Mouse (Mus musculus) limb, embryonic 14.5 days (tissue): ENCODE results near the gene Lhx3. TPM values are rescaled to one million over a fixed set of nuclear protein-coding genes. Genes with fewer than 3 reads are reported as not detected.

Experiments
- ATAC-seq: fragments of 200-750 bp; cut with Nextera tagmentation; 2 replicates; pipeline ENCODE4 v1.8.0; 2017; ENCODE audit warnings: low read depth, moderate number of reproducible peaks, moderate TSS enrichment; ENCODE audit not compliant: low FRiP score
- DNase-seq: peaks from one replicate; pipeline ENCODE4 v3.0.0-alpha.2; 2015; ENCODE audit warnings: low spot score
- H3K27ac ChIP-seq: fragments of 300-500 bp; sonication (generic); replicated peaks from 2 replicates; pipeline ENCODE4 v1.5.1; 2014; ENCODE audit warnings: low read depth, mild to moderate bottlenecking, low read length, moderate library complexity, mixed read lengths
- H3K27me3 ChIP-seq: fragments of 300-500 bp; sonication (generic); 2 replicates; pipeline ENCODE4 v1.6.1; 2014; ENCODE audit warnings: low read length, mixed read lengths; ENCODE audit not compliant: control insufficient read depth, insufficient read depth
- H3K36me3 ChIP-seq: fragments of 300-500 bp; sonication (generic); 2 replicates; pipeline ENCODE4 v1.6.1; 2014; ENCODE audit warnings: mild to moderate bottlenecking, low read length, moderate library complexity, mixed read lengths; ENCODE audit not compliant: control insufficient read depth, insufficient read depth
- H3K4me1 ChIP-seq: fragments of 300-500 bp; sonication (generic); 2 replicates; pipeline ENCODE4 v1.6.1; 2014; ENCODE audit warnings: antibody characterized with exemption, low read length, mixed read lengths; ENCODE audit not compliant: control insufficient read depth, insufficient read depth
- H3K4me2 ChIP-seq: fragments of 300-500 bp; sonication (generic); replicated peaks from 2 replicates; pipeline ENCODE4 v1.6.1; 2014; ENCODE audit warnings: low read depth, mild to moderate bottlenecking, low read length, moderate library complexity; ENCODE audit not compliant: severe bottlenecking
- H3K4me3 ChIP-seq: fragments of 300-500 bp; sonication (generic); replicated peaks from 2 replicates; pipeline ENCODE4 v1.5.1; 2014; ENCODE audit warnings: low read length
- H3K9ac ChIP-seq: fragments of 300-500 bp; sonication (generic); 2 replicates; pipeline ENCODE4 v1.6.1; 2014; ENCODE audit warnings: mild to moderate bottlenecking, low read depth, low read length, moderate library complexity; ENCODE audit not compliant: severe bottlenecking
- H3K9me3 ChIP-seq: fragments of 300-500 bp; sonication (generic); 2 replicates; pipeline ENCODE4 v1.6.1; 2016; ENCODE audit warnings: low read length; ENCODE audit not compliant: control insufficient read depth
- POLR2A ChIP-seq: fragments of 200-500 bp; IDR thresholded peaks from 2 replicates; pipeline ENCODE4 v1.8.0; 2012; ENCODE audit warnings: inconsistent platforms, mild to moderate bottlenecking, moderate library complexity, borderline replicate concordance; ENCODE audit not compliant: insufficient read depth, insufficient read length; ENCODE audit errors: extremely low read depth
- WGBS: fragments of 180-500 bp; shearing (Covaris S2); extraction: QIAGEN DNeasy Blood & Tissue Kit; methylation state at CpG from one replicate; pipeline ENCODE4 v1.1.7; 2014; 5-methylcytosine and 5-hydroxymethylcytosine counted together
- polyA plus RNA-seq, 2 experiments: library from polyadenylated mRNA; depleted of rRNA in 1 of 2; stranded (reverse) in 1 of 2; unstranded in 1 of 2; fragments of >200 nt; fragmentation: Nextera tagmentation in 1 of 2; extraction: Ambion mirVana in 1 of 2; gene quantifications; 2 replicates each; pipeline versions ENCODE4 v1.2.1 to v1.2.3; 2012 to 2014

The Lhx3 gene
- polyA plus RNA-seq, 2 experiments: 0.03 TPM; not detected in 1

DNA sequence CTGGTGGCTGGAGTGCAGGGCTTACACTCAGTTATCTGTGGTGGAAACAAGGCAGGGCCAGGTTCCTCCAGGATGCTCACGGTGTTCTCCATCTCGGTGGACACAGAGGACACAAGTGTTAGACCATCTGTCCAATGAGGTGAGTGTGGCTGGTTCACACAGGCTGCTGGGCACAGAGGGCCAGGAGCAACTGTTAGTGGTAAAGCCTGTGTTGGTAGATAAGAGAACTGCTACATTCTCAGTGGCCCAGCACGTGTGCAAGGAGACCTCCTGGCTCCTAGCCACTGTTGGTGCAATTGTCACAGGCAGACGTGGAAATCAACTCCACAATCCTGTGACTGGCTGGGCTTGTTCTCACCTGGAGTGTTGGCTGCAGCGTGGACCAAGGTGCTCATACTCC, 53.5 kb downstream of the Lhx3 start:
- ATAC-seq (no peak), DNase-seq (no peak)
- Histone ChIP-seq H3K4me1 (no peaks in the 10 kb centered on the region), H3K4me2 (no peak overlapping the region), H3K4me3 (no peak overlapping the region), H3K27me3 (no peaks in the 10 kb centered on the region), H3K9ac (no peak overlapping the region), H3K9me3 (no peaks in the 10 kb centered on the region), H3K36me3 (no peaks in the 10 kb centered on the region), H3K27ac (no peak overlapping the region)
- TF ChIP-seq POLR2A: no peak
- WGBS: 63% methylated on average over 5 of the region's 5 CpGs

DNA sequence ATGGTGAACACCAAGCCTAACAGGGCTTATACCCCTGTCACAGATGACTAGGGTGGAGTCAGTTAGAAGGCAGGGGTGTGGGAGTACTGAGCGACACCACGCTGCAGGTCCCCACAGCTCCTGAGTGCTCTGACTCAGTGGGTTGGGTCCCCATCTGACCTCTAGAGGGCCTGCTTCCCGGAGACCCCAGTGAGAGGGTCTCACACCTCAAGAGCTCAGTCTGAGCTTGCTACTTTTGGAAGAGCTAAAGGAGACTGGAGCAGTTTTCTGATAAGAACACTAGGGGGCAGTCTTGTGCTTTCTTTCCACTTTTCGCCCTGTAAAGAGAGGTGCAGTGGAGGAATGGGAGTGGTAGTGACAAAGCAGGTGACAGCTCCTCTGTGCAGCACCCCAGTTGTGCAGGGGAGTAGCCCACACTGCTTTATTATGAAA, 54.2 kb downstream of the Lhx3 start:
- no peaks in the 10 kb centered on the region for H3K27me3 ChIP-seq
- H3K4me2 ChIP-seq: no peak overlapping the region
- ATAC-seq (peak; percentile 69; the same call in 1 of the 2 replicates), DNase-seq (peak; percentile 80)
- no peaks in the 10 kb centered on the region for H3K36me3 ChIP-seq
- no peaks in the 10 kb centered on the region for H3K4me1 ChIP-seq
- H3K27ac ChIP-seq: no peak overlapping the region
- no peak overlapping the region for H3K9ac ChIP-seq
- no peak overlapping the region for H3K4me3 ChIP-seq
- no peak for TF ChIP-seq POLR2A
- no peaks in the 10 kb centered on the region for H3K9me3 ChIP-seq
- 23% methylated on average over 4 of the region's 4 CpGs for WGBS

DNA sequence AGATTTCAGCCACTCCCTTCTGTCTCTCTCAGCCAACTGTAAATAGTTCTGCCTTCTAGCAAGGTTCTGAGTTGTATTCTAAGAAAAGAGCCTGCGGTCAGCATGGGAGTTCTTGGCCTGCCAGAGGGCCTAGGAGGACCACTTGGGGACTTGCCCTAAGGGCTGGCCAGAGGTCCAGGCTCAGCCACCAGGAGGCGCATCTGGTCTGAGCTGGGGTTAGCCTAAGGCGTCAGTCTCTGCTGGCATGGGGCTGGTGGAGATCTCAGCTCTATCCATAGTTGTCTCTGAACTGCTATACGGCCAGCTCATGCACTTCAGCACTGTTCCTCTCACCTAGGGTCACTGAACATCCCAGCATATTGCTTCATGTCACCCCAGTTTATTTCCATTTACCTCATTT, 54.8 kb downstream of the Lhx3 start:
- ATAC-seq: no peak
- 40% methylated on average over 4 of the region's 4 CpGs for WGBS

More for the DNA sequence above, 54.8 kb downstream of the Lhx3 start:
- Histone ChIP-seq H3K4me2 (no peak overlapping the region), H3K9me3 (no peaks in the 10 kb centered on the region), H3K9ac (no peak overlapping the region), H3K4me1 (no peaks in the 10 kb centered on the region), H3K4me3 (no peak overlapping the region), H3K36me3 (no peaks in the 10 kb centered on the region), H3K27me3 (no peaks in the 10 kb centered on the region), H3K27ac (no peak overlapping the region)
- no peak for DNase-seq
- TF ChIP-seq POLR2A: no peak

Other genes starting within 250 kb of the Lhx3 start
- gene Camsap1, start 225.0 kb downstream of the Lhx3 start, polyA plus RNA-seq (2012; rRNA removed): 16.1 and 16.7 TPM in 2 replicates
- gene Camsap1, start 225.0 kb downstream of the Lhx3 start, polyA plus RNA-seq (2014; fragmentation: Nextera tagmentation; extraction: Ambion mirVana): 24.2 and 27.8 TPM in 2 replicates
- 76.5 and 78.8 TPM in 2 replicates for gene Ubac1, start 186.5 kb downstream of the Lhx3 start, polyA plus RNA-seq (2012; rRNA removed)
- 99.3 and 106 TPM in 2 replicates for gene Ubac1, start 186.5 kb downstream of the Lhx3 start, polyA plus RNA-seq (2014; fragmentation: Nextera tagmentation; extraction: Ambion mirVana)
- gene Nacc2, start 85.1 kb downstream of the Lhx3 start, polyA plus RNA-seq (2012; rRNA removed): 6.4 and 11.8 TPM in 2 replicates
- 5.0 and 5.3 TPM in 2 replicates for gene Nacc2, start 85.1 kb downstream of the Lhx3 start, polyA plus RNA-seq (2014; fragmentation: Nextera tagmentation; extraction: Ambion mirVana)
- gene Qsox2, start 29.2 kb upstream of the Lhx3 start, polyA plus RNA-seq (2012; rRNA removed): 22.4 and 25.3 TPM in 2 replicates
- 16.1 and 18.0 TPM in 2 replicates for gene Qsox2, start 29.2 kb upstream of the Lhx3 start, polyA plus RNA-seq (2014; fragmentation: Nextera tagmentation; extraction: Ambion mirVana)
- gene Ccdc187, start 86.3 kb upstream of the Lhx3 start, polyA plus RNA-seq (2012; rRNA removed): 0.26 and 0.32 TPM in 2 replicates
- 0.03 and 0.06 TPM in 2 replicates for gene Ccdc187, start 86.3 kb upstream of the Lhx3 start, polyA plus RNA-seq (2014; fragmentation: Nextera tagmentation; extraction: Ambion mirVana)
- gene Gpsm1, start 107.2 kb upstream of the Lhx3 start, polyA plus RNA-seq (2012; rRNA removed): 78.4 and 103 TPM in 2 replicates
- gene Gpsm1, start 107.2 kb upstream of the Lhx3 start, polyA plus RNA-seq (2014; fragmentation: Nextera tagmentation; extraction: Ambion mirVana): 31.0 and 37.6 TPM in 2 replicates
- 28.2 and 33.8 TPM in 2 replicates for gene Dnlz, start 143.8 kb upstream of the Lhx3 start, polyA plus RNA-seq (2012; rRNA removed)
- gene Dnlz, start 143.8 kb upstream of the Lhx3 start, polyA plus RNA-seq (2014; fragmentation: Nextera tagmentation; extraction: Ambion mirVana): 30.5 and 31.1 TPM in 2 replicates
- 4.1 and 5.6 TPM in 2 replicates for gene Card9, start 152.6 kb upstream of the Lhx3 start, polyA plus RNA-seq (2012; rRNA removed)
- 1.2 and 1.4 TPM in 2 replicates for gene Card9, start 152.6 kb upstream of the Lhx3 start, polyA plus RNA-seq (2014; fragmentation: Nextera tagmentation; extraction: Ambion mirVana)
- 53.2 and 61.3 TPM in 2 replicates for gene Snapc4, start 172.4 kb upstream of the Lhx3 start, polyA plus RNA-seq (2012; rRNA removed)
- 22.7 and 30.5 TPM in 2 replicates for gene Snapc4, start 172.4 kb upstream of the Lhx3 start, polyA plus RNA-seq (2014; fragmentation: Nextera tagmentation; extraction: Ambion mirVana)
- 217 and 222 TPM in 2 replicates for gene Entr1, start 181.0 kb upstream of the Lhx3 start, polyA plus RNA-seq (2012; rRNA removed)
- 120 and 124 TPM in 2 replicates for gene Entr1, start 181.0 kb upstream of the Lhx3 start, polyA plus RNA-seq (2014; fragmentation: Nextera tagmentation; extraction: Ambion mirVana)
- gene Pmpca, start 181.1 kb upstream of the Lhx3 start, polyA plus RNA-seq (2012; rRNA removed): 106 and 108 TPM in 2 replicates
- 72.3 and 78.9 TPM in 2 replicates for gene Pmpca, start 181.1 kb upstream of the Lhx3 start, polyA plus RNA-seq (2014; fragmentation: Nextera tagmentation; extraction: Ambion mirVana)
- 36.7 and 43.2 TPM in 2 replicates for gene Inpp5e, start 200.9 kb upstream of the Lhx3 start, polyA plus RNA-seq (2012; rRNA removed)
- gene Inpp5e, start 200.9 kb upstream of the Lhx3 start, polyA plus RNA-seq (2014; fragmentation: Nextera tagmentation; extraction: Ambion mirVana): 16.4 and 20.1 TPM in 2 replicates
- 62.5 and 73.3 TPM in 2 replicates for gene Sec16a, start 236.9 kb upstream of the Lhx3 start, polyA plus RNA-seq (2012; rRNA removed)
- 47.1 and 47.6 TPM in 2 replicates for gene Sec16a, start 236.9 kb upstream of the Lhx3 start, polyA plus RNA-seq (2014; fragmentation: Nextera tagmentation; extraction: Ambion mirVana)